Mouse (Mus musculus) B cell, adult 2 months (primary cell): ENCODE results near the gene Dmc1.

Source experiments
- DNase-seq, 2 experiments: peaks; one replicate each; pipeline ENCODE4 v3.0.0; 2022

The Dmc1 gene

GRCm38 (mm10) chr15:79604990-79605665 is at the start of gene Dmc1:
TSS of gene Dmc1 (minus strand) at chr15:79605109.
- DNase-seq: peak; percentile 52

- peak; percentile 56 to 57 for DNase-seq
Measured at GRCm38 (mm10) chr15:79651481-79651880, 46.6 kb upstream of the Dmc1 start.

GRCm38 (mm10) chr15:79650569-79650968 is 45.7 kb upstream of the Dmc1 start:
- DNase-seq: peak; percentile 82 to 86

- no peak for DNase-seq
Measured at GRCm38 (mm10) chr15:79648130-79648529, 43.2 kb upstream of the Dmc1 start.

- no peak for DNase-seq
Measured at GRCm38 (mm10) chr15:79645483-79645882, 40.6 kb upstream of the Dmc1 start.

GRCm38 (mm10) chr15:79641135-79641817 is 36.4 kb upstream of the Dmc1 start:
- DNase-seq: no peak

- DNase-seq: no peak
Measured at GRCm38 (mm10) chr15:79630471-79630870, 25.6 kb upstream of the Dmc1 start.

GRCm38 (mm10) chr15:79619770-79620414 is 15.0 kb upstream of the Dmc1 start:
- DNase-seq: no peak

- DNase-seq: no peak
Measured at GRCm38 (mm10) chr15:79618456-79618855, 13.5 kb upstream of the Dmc1 start.

GRCm38 (mm10) chr15:79617135-79617534 is 12.2 kb upstream of the Dmc1 start:
- no peak for DNase-seq

- DNase-seq: no peak
Measured at GRCm38 (mm10) chr15:79616729-79617128, 11.8 kb upstream of the Dmc1 start.

- DNase-seq: no peak
Measured at GRCm38 (mm10) chr15:79615501-79615900, 10.6 kb upstream of the Dmc1 start.

- DNase-seq: no peak
Measured at GRCm38 (mm10) chr15:79609226-79609625, 4.3 kb upstream of the Dmc1 start.

GRCm38 (mm10) chr15:79608214-79608613 is 3.3 kb upstream of the Dmc1 start:
- no peak for DNase-seq

GRCm38 (mm10) chr15:79607757-79608156 is 2.8 kb upstream of the Dmc1 start:
- no peak for DNase-seq

GRCm38 (mm10) chr15:79606161-79606560 is 1.3 kb upstream of the Dmc1 start:
- no peak for DNase-seq

- DNase-seq: no peak
Measured at GRCm38 (mm10) chr15:79600176-79600575, 4.7 kb downstream of the Dmc1 start.

- DNase-seq: no peak
Measured at GRCm38 (mm10) chr15:79598715-79599114, 6.2 kb downstream of the Dmc1 start.

- DNase-seq: peak in 1 of 2 experiments; percentile 12
Measured at GRCm38 (mm10) chr15:79581581-79581980, 23.3 kb downstream of the Dmc1 start.

GRCm38 (mm10) chr15:79577671-79578426 is 27.1 kb downstream of the Dmc1 start:
- DNase-seq: no peak

GRCm38 (mm10) chr15:79576947-79577346 is 28.0 kb downstream of the Dmc1 start:
- DNase-seq: no peak

GRCm38 (mm10) chr15:79575543-79576222 is 29.2 kb downstream of the Dmc1 start:
- no peak for DNase-seq

- DNase-seq: no peak
Measured at GRCm38 (mm10) chr15:79562417-79562816, 42.5 kb downstream of the Dmc1 start.
